Mouse (Mus musculus) kidney, embryonic 16.5 days (tissue): ENCODE data around the gene Nkain2. TPM values are rescaled to one million over a fixed set of nuclear protein-coding genes. Genes with fewer than 3 reads are reported as not detected.

Source experiments
- ATAC-seq: fragments of 200-750 bp; cut with Nextera tagmentation; 2 replicates; pipeline ENCODE4 v1.8.0; 2017; ENCODE audit warnings: moderate TSS enrichment; ENCODE audit not compliant: low FRiP score, low TSS enrichment
- H3K27ac ChIP-seq: fragments of 300-500 bp; sonication (generic); 2 replicates; pipeline ENCODE4 v1.5.1; 2014; ENCODE audit warnings: low read length
- H3K27me3 ChIP-seq: fragments of 300-500 bp; sonication (generic); 2 replicates; pipeline ENCODE4 v1.6.1; 2014; ENCODE audit warnings: low read length, control low read depth, mixed read lengths; ENCODE audit not compliant: insufficient read depth
- H3K36me3 ChIP-seq: fragments of 300-500 bp; sonication (generic); 2 replicates; pipeline ENCODE4 v1.6.1; 2014; ENCODE audit warnings: low read length, control low read depth, mixed read lengths; ENCODE audit not compliant: insufficient read depth
- H3K4me1 ChIP-seq: fragments of 300-500 bp; sonication (generic); 2 replicates; pipeline ENCODE4 v1.6.1; 2014; ENCODE audit warnings: low read length, control low read depth, mixed read lengths; ENCODE audit not compliant: insufficient read depth
- H3K4me2 ChIP-seq: fragments of 300-500 bp; sonication (generic); replicated peaks from 2 replicates; pipeline ENCODE4 v1.6.1; 2014; ENCODE audit warnings: low read depth, low read length
- H3K4me3 ChIP-seq: fragments of 300-500 bp; sonication (generic); 2 replicates; pipeline ENCODE4 v1.5.1; 2014; ENCODE audit warnings: mild to moderate bottlenecking, low read length
- H3K9ac ChIP-seq: fragments of 300-500 bp; sonication (generic); replicated peaks from 2 replicates; pipeline ENCODE4 v1.6.1; 2014; ENCODE audit warnings: low read length
- H3K9me3 ChIP-seq: fragments of 300-500 bp; sonication (generic); 2 replicates; pipeline ENCODE4 v1.6.1; 2016; ENCODE audit warnings: low read length, control low read depth
- WGBS: fragments of 180-500 bp; shearing (Covaris S2); extraction: QIAGEN DNeasy Blood & Tissue Kit; methylation state at CpG from one replicate; pipeline ENCODE4 v1.1.7; 2014; 5-methylcytosine and 5-hydroxymethylcytosine counted together
- polyA plus RNA-seq: library from polyadenylated mRNA; unstranded; fragments of >200 nt; fragmentation: Nextera tagmentation; extraction: Ambion mirVana; gene quantifications from 2 replicates; pipeline ENCODE4 v1.2.1, GENCODE M21; 2015

Nkain2 gene
- polyA plus RNA-seq, 1 experiment from 2014 or later = 0.24 TPM

- Histone ChIP-seq H3K4me1 (no peaks in the 10 kb centered on the region), H3K27me3 (no peaks in the 10 kb centered on the region), H3K9ac (no peak overlapping the region), H3K4me2 (no peak overlapping the region), H3K27ac (no peak overlapping the region), H3K9me3 (no peaks in the 10 kb centered on the region), H3K36me3 (no peaks in the 10 kb centered on the region), H3K4me3 (no peak overlapping the region)
- no peak for ATAC-seq
- 90% methylated on average over 1 of the region's 1 CpGs for WGBS
Observed at GRCm38 (mm10) chr10:31868275-31868674, 1022.0 kb downstream of the Nkain2 start.

GRCm38 (mm10) chr10:31827041-31827440 lies 1063.2 kb downstream of the Nkain2 start:
- Histone ChIP-seq H3K4me2 (no peak overlapping the region), H3K9me3 (no peaks in the 10 kb centered on the region), H3K36me3 (no peaks in the 10 kb centered on the region), H3K4me1 (no peaks in the 10 kb centered on the region), H3K27ac (no peak overlapping the region), H3K9ac (no peak overlapping the region), H3K27me3 (no peaks in the 10 kb centered on the region), H3K4me3 (no peak overlapping the region)
- WGBS = 73% methylated on average over 1 of the region's 1 CpGs
- no peak for ATAC-seq

- H3K27ac ChIP-seq = no peak overlapping the region
- no peak overlapping the region for H3K4me3 ChIP-seq
- no peaks in the 10 kb centered on the region for H3K36me3 ChIP-seq
- H3K27me3 ChIP-seq = no peaks in the 10 kb centered on the region
- no peak overlapping the region for H3K9ac ChIP-seq
- H3K9me3 ChIP-seq = no peaks in the 10 kb centered on the region
- H3K4me1 ChIP-seq = no peaks in the 10 kb centered on the region
- H3K4me2 ChIP-seq = no peak overlapping the region
- ATAC-seq = no peak
- 77% methylated on average over 3 of the region's 3 CpGs for WGBS
Observed at GRCm38 (mm10) chr10:31812543-31812942, 1077.7 kb downstream of the Nkain2 start.

GRCm38 (mm10) chr10:31742443-31743057 lies 1147.7 kb downstream of the Nkain2 start:
- Histone ChIP-seq H3K9ac (no peak overlapping the region), H3K36me3 (no peaks in the 10 kb centered on the region), H3K4me2 (no peak overlapping the region), H3K27me3 (no peaks in the 10 kb centered on the region), H3K4me1 (no peaks in the 10 kb centered on the region), H3K9me3 (no peaks in the 10 kb centered on the region), H3K4me3 (no peak overlapping the region), H3K27ac (no peak overlapping the region)
- ATAC-seq = peak; percentile 95; the same call in 1 of the 2 replicates
- WGBS = 19% methylated on average over 5 of the region's 5 CpGs

- Histone ChIP-seq H3K27ac (no peak overlapping the region), H3K27me3 (no peaks in the 10 kb centered on the region), H3K4me1 (no peaks in the 10 kb centered on the region), H3K9me3 (no peaks in the 10 kb centered on the region), H3K9ac (no peak overlapping the region), H3K36me3 (no peaks in the 10 kb centered on the region), H3K4me2 (no peak overlapping the region), H3K4me3 (no peak overlapping the region)
- no peak for ATAC-seq
Observed at GRCm38 (mm10) chr10:31728036-31728435, 1162.2 kb downstream of the Nkain2 start.

GRCm38 (mm10) chr10:31647270-31647669 lies 1243.0 kb downstream of the Nkain2 start:
- Histone ChIP-seq H3K9me3 (no peaks in the 10 kb centered on the region), H3K4me2 (no peak overlapping the region), H3K4me1 (no peaks in the 10 kb centered on the region), H3K27me3 (no peaks in the 10 kb centered on the region), H3K9ac (no peak overlapping the region), H3K27ac (no peak overlapping the region), H3K4me3 (no peak overlapping the region), H3K36me3 (no peaks in the 10 kb centered on the region)
- WGBS = 83% methylated on average over 3 of the region's 3 CpGs
- ATAC-seq = no peak

- no peaks in the 10 kb centered on the region for H3K4me1 ChIP-seq
- H3K27ac ChIP-seq = no peak overlapping the region
- no peak for ATAC-seq
- no peaks in the 10 kb centered on the region for H3K36me3 ChIP-seq
- no peak overlapping the region for H3K4me3 ChIP-seq
- H3K9ac ChIP-seq = no peak overlapping the region
- no peak overlapping the region for H3K4me2 ChIP-seq
- no peaks in the 10 kb centered on the region for H3K9me3 ChIP-seq
- no peaks in the 10 kb centered on the region for H3K27me3 ChIP-seq
- 58% methylated on average over 1 of the region's 1 CpGs for WGBS
Observed at GRCm38 (mm10) chr10:31646083-31646482, 1244.2 kb downstream of the Nkain2 start.

Other genes with a start within 250 kb of the Nkain2 start
- gene Trdn, start 190.1 kb upstream of the Nkain2 start, polyA plus RNA-seq = 0.57 and 0.94 TPM in 2 replicates